Mouse (Mus musculus) heart, adult 8-10 months (tissue): ENCODE measurements around the gene Erc1. TPM values are rescaled to one million over a fixed set of nuclear protein-coding genes. Genes with fewer than 3 reads are reported as not detected.

Source experiments
- DNase-seq: peaks from one replicate; pipeline ENCODE4 v3.0.0; 2022; ENCODE audit warnings: low spot score
- total RNA-seq, 4 experiments: library from RNA; stranded (reverse); gene quantifications; 2 replicates each; pipeline ENCODE4 v1.2.4; 2022

Erc1 gene
- total RNA-seq, 4 experiments from 2014 or later: 39.0 to 46.8 (median 41.1) TPM

- no peak for DNase-seq
These were observed 257.1 kb downstream of the Erc1 start for GRCm38 (mm10) chr6:119590872-119591271.

GRCm38 (mm10) chr6:119587897-119588296 lies 260.1 kb downstream of the Erc1 start:
- no peak for DNase-seq

DNA sequence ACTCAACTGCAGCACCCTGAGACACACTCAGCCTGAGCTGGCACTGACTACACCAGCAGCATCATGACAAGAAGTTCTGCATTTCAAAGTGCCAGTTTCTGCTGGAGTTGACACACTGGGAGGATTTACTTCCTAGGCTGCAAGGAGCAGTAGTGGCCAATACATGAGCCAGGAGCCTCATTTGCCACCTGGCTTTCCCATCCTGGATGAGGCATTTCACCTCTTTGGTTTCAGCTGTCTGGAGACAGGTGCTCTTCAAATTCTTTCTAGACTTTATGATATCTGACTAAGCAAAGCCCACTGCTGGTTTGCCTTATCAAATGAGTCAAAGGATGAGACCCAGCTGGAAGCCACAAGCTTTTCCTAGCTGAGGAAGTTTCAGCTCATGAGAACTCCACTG lies 260.5 kb downstream of the Erc1 start:
- DNase-seq: no peak

- DNase-seq: peak; percentile 28
These were observed 262.2 kb downstream of the Erc1 start for GRCm38 (mm10) chr6:119585652-119586375.

DNA sequence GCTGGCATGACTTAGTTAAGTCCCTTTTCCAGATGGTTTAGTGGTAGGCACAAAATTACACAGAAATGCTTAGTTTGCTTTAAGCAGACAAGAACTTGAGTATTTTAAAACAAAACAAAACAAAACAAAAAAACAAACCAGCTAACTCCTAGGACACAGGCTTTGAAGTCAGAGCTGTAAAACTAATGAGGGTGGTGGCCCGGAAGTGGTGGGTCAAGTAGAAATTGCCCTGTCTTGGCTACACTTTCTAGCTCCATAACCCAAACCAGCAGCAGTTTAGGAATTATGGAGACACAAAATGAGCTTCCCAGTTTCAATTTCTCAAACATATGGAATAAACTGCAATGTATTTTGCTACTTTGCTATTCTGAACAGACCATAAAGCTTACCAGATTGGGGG lies 263.9 kb downstream of the Erc1 start:
- no peak for DNase-seq

DNA sequence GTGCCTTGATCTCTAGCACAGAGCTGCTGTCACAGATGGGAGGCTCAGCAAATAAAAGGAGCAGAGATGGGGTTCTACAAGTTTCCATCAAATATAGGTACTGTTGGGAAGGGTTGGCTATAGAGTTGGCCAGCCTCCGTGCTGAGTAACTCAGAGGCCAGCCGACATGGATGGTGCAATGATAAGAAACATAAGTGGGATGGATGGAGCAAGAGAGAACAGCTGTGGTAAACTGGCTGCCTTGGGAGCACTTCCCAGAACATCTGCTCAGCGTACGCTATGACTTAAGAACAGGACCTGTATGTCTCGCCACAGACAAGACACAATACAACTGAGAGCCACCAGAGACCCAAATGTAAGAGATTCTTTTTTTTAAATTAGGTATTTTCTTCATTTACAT lies 264.8 kb downstream of the Erc1 start:
- no peak for DNase-seq

DNA sequence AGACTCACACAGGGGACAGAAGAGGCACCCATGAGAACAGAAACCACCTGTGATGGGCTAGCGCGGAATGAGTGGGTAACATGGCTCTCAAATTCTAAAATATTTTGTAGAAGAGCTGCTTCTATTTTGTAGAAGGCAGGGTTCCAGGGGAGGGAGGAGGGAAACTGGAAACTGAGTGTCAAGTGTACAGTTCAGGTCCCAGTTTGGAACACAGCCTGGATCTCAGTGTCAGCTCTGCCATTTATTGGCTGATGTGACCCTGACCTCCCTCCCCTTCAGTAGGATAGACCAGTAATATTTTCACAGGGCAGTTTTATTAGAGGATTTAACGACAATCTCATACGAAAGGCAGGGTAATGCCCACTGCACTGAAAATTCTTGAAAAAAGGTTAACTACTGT lies 271.3 kb downstream of the Erc1 start:
- DNase-seq: no peak

- DNase-seq: no peak
These were observed 272.6 kb downstream of the Erc1 start for GRCm38 (mm10) chr6:119575331-119575730.

DNA sequence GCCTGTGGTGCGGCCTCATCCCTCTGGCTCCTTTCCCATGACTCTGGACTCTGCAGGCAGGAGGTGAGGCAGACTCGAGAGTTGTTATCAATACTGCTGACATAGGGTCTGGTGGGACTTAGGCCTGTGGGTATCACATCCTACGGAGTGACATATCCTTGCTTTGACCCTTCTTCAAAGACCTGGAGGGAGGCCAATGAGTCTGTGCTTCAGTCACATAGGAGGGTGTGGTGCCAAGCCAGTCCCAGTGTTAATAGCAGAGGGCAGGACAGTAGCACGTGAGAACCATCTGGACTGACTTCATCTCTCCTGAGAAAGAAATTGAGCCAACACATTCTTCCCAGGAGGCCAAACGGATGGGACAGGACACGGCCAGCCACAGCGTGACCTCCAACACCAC lies 275.7 kb downstream of the Erc1 start:
- DNase-seq: peak; percentile 42

- no peak for DNase-seq
These were observed 277.2 kb downstream of the Erc1 start for GRCm38 (mm10) chr6:119570797-119571196.

DNA sequence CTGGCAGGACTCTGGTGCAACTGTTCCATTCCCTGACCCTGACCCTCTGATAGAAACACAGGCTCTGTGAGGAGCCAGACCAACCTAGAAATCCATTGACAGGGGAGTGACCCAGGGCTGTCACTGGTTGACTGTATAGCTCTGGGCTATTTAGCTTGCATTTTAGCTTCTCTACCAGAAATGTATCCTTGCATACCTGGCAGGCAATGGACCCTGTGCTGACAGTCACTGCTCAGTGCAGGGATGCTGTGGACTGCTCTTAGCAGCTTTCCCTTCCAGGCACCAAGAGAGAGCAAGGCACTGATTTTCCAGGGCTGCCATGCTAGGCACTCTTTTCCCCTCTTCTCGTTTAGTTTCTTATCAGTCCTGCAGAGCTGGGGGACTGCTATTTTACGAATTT lies 279.6 kb downstream of the Erc1 start:
- DNase-seq: no peak

DNA sequence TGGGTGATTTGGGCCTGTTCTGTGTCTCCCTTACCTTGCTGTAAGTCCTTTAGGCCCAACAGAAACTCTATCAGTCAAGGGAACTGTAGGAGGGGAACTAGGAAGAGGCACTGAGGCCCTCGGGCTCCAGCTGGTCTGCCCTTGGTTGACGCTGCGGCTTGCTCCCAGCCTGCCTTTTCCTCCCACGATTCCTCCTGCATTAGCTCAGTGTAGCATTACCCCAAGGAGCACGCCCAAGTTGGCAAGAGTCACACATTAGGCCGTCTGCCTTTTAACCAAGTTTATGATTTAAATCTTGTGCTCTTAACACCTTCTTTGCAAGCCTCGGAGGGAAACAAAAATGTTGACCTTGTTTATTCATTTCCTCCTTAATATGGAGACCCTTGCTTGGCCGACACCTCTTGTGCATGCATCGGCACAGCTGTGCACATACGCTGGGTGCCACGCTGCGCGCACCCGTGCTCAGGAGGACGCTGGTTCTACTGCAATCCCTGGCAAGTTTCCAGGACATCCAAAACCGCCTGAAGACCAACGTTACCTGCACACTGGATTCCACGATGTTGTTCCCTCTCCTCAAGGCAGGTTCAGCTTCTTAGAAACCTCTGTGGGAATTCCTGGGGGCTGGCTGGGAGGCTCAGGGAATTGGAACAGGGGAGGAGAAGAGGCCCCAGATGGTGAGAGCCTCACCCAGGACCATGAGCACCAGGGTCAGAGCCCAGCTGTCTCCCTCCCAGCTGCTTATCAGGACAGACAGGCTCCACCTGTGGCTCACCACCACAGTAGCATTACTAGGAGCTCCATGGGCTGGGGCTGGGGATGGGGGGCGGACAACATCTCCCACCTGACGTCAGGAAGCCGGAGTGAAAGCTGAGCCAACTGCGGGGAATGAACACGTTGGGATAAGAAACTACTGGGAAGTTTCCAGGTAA lies 282.3 kb downstream of the Erc1 start:
- DNase-seq: peak; percentile 35

DNA sequence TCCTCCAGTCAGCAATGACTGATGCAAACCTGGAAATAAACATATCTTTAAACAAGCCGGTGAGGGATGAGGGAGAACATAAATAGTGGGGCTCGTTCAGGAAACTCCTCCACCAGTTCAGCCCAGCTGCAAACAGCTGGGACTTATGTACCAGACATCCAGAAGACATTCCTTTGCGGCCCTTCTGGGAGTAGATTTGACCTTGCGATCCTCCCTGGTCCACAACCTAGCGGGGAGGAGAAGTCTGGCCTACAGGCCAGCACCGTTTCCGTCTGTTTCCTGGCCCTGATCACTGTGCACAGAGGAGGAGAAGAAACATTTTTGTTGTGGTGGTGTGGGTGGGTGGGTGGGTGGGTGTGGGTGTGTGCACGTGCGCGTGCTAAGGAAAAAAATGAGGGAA lies 285.4 kb downstream of the Erc1 start:
- peak; percentile 23 for DNase-seq

DNA sequence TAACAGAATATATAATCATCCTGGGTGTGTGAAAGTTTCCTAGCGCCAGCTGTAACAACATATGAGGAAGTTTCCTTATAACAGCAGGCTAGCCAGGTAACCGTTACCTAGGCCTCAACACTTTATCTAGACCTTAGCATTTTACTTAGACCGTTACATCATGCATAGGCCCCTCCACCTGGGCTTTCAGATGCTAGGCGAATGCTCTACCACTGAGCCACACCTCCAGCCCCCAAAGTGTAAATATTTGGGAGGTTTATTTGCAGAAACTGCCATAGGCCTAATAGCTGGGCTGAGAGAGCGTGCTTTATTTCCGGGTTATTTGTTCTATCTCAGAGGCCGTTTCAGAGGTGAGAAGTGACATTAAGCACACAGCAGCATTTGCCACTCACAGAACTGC lies 289.1 kb downstream of the Erc1 start:
- DNase-seq: no peak

GRCm38 (mm10) chr6:119554439-119554838 lies 293.5 kb downstream of the Erc1 start:
- DNase-seq: no peak

DNA sequence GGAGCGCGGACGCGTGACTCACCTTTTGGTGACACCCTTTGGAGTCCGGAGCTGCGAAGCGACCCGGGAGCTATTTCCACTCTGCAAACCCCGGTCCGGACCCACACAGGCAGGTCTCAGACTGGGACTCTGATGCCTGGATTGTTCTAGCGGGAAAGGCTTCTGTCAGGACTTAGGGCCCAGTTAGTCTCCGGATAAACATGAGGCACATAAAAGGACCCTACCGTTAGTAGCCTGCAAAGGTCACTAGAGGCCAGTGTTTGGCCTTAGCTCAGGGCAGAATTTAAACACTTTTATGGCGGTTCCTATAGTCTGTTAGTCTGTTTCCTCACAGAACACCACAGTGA lies 303.5 kb downstream of the Erc1 start:
- no peak for DNase-seq

- no peak for DNase-seq
These were observed 304.0 kb downstream of the Erc1 start, which contains the start of gene Wnt5b for GRCm38 (mm10) chr6:119543803-119544517. Gene Wnt5b (minus strand): TSS chr6:119544347.

- no peak for DNase-seq
These were observed 304.5 kb downstream of the Erc1 start for GRCm38 (mm10) chr6:119543456-119543802.

DNA sequence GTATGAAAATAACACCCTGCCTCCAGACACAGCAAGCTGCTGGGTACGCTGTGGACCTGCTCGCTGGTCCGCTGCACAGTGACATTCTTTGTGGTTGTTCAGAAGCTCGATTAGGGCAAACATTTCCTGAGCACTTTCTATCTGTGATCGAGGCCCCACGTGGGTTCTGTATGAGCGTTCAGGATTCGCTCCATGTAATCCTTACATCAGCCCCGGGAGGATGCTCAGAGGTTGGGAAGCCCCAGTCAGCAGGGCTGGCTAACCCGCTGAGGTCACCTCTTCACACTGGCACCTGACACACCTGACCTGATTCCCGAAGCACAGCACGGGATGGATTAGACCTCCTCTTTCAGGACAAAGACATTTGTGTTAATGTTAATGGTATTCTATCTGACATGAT lies 312.1 kb downstream of the Erc1 start:
- no peak for DNase-seq

GRCm38 (mm10) chr6:119533170-119533709 lies 314.7 kb downstream of the Erc1 start:
- DNase-seq: no peak

- DNase-seq: no peak
These were observed 318.3 kb downstream of the Erc1 start for GRCm38 (mm10) chr6:119529659-119530058.

GRCm38 (mm10) chr6:119526498-119526897 lies 321.5 kb downstream of the Erc1 start:
- DNase-seq: no peak
